Mouse (Mus musculus) forelimb bud, embryonic 11.5 days (tissue): ENCODE measurements at regions not wholly inside any gene's neighbourhood (a gene's known extent, or its start where the extent isn't known, plus 50 kb on each side); places are given as distances from the start of the nearest gene placed in this dataset.
A peak's percentile ranks its signal among the peaks of the same experiment; 100 is the strongest.

ENCODE experiments used
- DNase-seq: peaks from one replicate; pipeline ENCODE4 v3.0.0-alpha.2; 2012; ENCODE audit warnings: low read depth, low spot score

DNA sequence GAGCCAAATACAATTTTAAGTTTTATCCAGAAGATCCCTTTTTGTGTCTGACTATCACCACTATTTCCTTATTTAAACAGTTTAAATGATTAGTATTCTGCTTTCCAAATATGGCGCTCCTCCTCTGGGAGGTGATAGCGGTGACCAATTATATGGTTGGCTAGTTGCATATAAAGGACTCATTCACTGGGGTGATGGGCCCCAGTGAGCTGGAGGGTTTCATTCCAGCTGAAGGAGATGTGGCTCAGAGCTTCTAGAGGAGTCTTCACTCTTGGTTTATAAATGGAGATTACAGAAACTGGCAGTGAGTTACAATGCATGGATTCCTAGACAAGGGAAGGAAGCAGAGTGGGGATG, 50.7 kb upstream of the Gm7361 start:
- DNase-seq = no peak

DNA sequence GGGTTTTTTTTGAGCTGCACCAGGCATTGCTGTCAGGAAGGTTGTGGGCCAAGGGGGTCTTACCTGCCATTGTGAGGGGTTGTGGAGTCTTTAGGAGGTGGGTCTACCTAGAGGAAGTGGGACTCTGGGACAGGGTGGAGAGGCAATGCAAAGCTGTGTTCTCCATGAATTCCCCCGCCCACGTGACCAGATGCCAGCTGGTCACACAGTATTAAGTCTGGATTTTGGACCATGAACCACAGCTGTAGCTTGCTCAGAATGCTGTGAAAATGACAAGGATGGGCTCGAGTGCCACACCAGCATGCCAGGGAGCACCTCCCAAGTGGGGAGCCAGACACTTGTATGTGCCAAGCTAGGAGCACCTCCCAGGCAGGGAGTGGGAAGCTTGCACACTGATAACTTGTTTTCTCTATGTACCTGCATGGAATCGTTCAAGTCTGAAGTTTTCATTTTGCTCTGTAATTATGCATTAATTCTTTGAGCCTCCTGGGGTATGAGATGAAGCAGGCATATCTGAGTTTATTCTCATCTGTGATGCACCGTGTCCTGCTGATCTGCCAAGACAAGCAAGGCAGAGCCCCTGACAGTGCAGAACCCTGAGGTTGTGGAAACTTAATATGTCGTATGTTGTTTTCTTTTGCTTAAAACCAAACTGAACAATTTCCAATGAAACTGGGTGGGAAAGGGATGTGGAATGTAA, 51.3 kb upstream of the Gm7361 start:
- no peak for DNase-seq

DNA sequence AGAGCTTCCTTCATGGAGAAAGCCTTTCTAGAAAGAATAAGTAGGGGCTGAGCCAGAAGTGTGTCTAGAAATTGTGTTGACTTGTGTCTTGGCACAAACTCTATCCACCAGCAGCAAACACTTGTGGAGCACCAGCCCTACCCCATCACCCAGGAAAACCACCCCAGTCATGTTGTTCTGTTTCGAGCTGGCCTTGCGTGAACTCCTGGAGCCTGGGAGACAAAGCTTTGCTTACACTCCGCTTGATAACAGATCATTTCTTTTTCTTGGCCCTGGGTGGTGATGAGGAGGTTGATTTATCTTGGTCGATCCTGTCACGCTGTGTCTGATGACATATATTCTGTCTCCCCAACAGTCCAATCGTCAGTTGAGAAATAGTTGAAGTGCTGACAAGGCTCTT, 55.0 kb upstream of the Gm7361 start:
- DNase-seq = no peak

DNA sequence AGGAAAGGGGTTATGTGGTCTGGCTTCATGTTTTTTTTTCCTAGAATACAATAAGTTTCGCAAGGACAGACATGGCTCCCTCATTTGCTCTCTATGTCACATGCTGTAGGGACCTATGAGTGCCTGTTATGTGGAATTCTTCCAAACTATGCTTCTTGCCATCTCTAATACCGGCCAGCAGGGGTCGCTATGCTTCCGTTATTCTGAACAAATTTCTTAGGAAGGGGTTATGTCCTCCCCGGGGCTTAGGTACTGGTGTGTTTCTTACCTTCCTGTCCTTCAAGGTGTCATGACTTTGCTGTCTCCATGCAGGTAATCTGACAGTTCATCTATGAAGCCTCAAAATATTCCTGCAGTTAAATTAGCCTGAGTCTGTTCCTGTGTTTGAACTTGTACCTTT, 68.1 kb upstream of the Gm7361 start:
- DNase-seq = peak; percentile 25

DNA sequence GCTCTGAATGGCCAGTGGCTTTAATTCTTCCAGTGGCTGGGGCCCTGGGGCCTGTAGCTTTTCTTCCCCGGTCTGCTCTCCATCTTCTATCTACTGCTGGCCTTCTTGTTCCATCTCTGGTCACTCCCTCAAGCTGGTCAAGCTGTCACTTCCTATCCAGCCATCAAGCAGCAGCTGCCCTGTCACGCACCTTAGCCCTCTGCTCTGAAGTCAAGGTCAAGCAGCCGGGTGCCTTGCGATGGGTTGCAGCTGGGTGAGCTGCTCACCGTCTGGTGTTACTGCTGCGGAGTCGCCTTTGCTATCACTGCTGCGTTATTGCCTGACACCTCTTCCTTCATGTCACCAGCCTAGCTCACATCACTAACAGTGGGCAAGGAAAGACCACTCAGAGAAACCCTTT, 66.0 kb upstream of the Gm10220 start:
- no peak for DNase-seq

DNA sequence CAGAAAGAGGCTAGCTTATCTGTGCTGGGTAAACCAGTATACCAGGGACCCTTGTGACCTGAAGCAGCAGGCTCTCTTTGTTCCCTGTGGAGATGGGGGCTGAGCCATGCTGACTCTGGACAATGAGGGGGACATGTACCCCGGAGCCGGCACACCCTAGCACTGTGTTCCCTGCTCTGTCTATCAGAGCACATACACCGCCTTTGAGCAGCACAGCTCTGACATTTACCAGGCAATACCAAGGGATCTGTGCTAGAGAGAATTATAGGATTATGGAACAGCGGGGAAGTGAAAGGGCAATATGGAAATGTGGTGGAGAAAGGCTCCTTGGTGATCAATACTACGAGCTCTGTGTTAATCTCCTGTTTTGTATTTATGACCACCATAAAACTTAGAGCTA, 64.2 kb upstream of the Gm10220 start:
- DNase-seq = no peak

DNA sequence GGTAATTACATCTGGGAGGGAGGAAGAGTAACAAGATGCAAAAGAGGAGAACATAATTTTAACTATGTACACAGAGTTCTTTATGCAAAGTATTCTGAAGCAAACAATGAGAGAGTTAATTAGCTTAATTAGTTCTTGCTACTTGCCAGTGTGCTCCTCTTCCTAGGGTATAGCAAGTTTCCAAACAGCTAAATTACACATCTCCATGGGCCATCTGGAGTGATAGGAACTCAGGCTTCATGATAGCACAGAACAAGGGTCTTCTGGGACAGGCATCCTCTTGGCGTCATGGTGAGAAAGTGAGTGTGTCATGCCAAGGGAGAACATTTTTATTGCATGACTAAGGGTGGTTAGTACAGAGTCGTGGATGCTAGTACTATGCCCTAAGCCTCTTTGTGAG, 54.8 kb upstream of the Gm10220 start:
- no peak for DNase-seq

DNA sequence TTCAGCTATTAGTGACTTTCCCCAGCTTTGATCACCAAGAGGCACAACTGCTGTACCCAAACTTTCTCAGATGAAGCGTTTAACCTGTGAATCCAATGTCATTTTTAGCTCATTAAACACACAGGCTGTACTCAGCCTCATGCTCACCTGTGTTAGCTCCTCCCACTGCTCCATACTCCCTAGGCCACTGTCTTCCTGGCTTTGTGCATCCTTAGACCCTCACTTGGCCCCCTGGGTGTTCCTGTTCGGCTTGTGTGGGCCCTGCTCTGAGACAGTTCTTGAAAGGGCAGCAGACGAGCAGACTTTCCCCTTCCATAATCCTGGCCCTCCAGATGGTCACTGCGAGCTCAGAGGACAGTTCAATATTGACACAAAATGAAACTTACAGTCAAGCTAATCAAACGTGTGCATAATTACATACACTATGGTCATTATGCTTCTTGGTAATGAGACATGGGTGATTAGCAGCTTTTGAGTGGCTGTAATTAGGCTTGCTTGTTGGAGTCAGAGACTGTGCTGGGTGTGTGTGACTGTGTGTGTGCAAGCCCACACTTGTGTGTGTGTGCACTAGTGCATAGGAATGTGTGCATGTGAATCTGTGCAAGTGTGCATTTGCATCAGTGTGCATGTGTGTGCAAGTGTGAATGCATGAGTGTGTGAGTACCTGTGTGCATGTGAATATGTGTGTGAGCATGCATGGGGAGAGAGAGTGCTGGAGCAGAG, 50.6 kb upstream of the Gm10220 start:
- DNase-seq = no peak

DNA sequence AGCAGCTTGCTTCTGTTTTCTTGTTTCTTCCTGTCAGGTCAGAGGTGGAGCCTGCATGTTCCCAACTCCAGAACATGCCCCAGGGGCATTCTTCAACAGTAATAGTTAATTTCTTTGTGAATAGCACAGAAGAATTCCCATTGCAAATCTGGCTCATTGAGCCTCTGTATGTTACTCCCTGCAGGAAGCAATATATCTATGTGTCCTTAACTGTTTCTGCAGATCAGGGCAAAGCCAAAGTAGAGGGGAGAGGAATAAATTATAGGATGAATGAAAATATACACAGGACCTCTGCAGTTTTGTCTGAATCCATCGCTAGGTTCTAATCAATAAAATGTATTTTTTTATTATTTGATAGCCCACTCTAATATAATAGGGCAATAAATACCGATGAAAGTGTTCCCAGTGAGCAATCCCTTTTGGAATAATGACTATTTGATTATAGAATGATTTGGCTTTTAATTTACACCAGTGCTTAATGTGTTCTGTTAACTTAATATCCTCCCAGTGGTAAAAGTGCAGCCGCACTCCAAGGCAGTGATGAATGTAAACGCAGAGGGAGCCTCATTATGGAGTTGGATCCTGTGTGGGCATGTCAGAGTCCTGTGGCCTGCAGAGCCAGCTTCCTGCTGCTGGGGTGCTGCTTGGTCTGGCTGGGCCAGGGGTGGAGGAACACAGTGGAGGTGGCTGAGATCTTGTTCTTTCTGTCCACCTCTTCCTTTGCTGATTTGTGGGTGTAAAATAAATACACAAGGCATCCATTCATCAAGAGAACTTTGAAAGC, 49.7 kb upstream of the Gm10220 start:
- no peak for DNase-seq
